Mouse (Mus musculus): ENCODE data around the gene Bcl2l13. TPM values are rescaled to one million over a fixed set of nuclear protein-coding genes. Genes with fewer than 3 reads are reported as not detected.
A peak's percentile ranks its signal among the peaks of the same experiment; 100 is the strongest.
"Not testable (repeated sequence)": the region's sequence is repeated elsewhere in the genome, so short reads cannot be mapped to it uniquely, and the experiment has no call there.

The Bcl2l13 gene
- 14.5 to 17.4 TPM (median 16.4 TPM) in 3 replicates for total RNA-seq (2017)

- peak; percentile 87 for ATAC-seq (replicated peaks; ENCODE audit: insufficient number of reproducible peaks, low FRiP score, low TSS enrichment, poor library complexity, severe bottlenecking)
Observed at GRCm38 (mm10) chr6:120835474-120836374, at the start of gene Bcl2l13. TSS of gene Bcl2l13 (plus strand) at chr6:120836212.

GRCm38 (mm10) chr6:120788068-120788607, 47.9 kb upstream of the Bcl2l13 start:
- ATAC-seq (replicated peaks; ENCODE audit: insufficient number of reproducible peaks, low FRiP score, low TSS enrichment, poor library complexity, severe bottlenecking) = peak; percentile 41; the same call in 1 of the 2 replicates

GRCm38 (mm10) chr6:120788904-120789303, 47.1 kb upstream of the Bcl2l13 start:
- ATAC-seq (replicated peaks; ENCODE audit: insufficient number of reproducible peaks, low FRiP score, low TSS enrichment, poor library complexity, severe bottlenecking) = no peak

GRCm38 (mm10) chr6:120790153-120790552, 45.9 kb upstream of the Bcl2l13 start:
- no peak for ATAC-seq (replicated peaks; ENCODE audit: insufficient number of reproducible peaks, low FRiP score, low TSS enrichment, poor library complexity, severe bottlenecking)

GRCm38 (mm10) chr6:120790717-120791116, 45.3 kb upstream of the Bcl2l13 start:
- ATAC-seq (replicated peaks; ENCODE audit: insufficient number of reproducible peaks, low FRiP score, low TSS enrichment, poor library complexity, severe bottlenecking) = no peak

GRCm38 (mm10) chr6:120792947-120793346, 43.1 kb upstream of the Bcl2l13 start:
- no peak for ATAC-seq (replicated peaks; ENCODE audit: insufficient number of reproducible peaks, low FRiP score, low TSS enrichment, poor library complexity, severe bottlenecking)

- no peak for ATAC-seq (replicated peaks; ENCODE audit: insufficient number of reproducible peaks, low FRiP score, low TSS enrichment, poor library complexity, severe bottlenecking)
Observed at GRCm38 (mm10) chr6:120795422-120796086, 40.5 kb upstream of the Bcl2l13 start.

- ATAC-seq (replicated peaks; ENCODE audit: insufficient number of reproducible peaks, low FRiP score, low TSS enrichment, poor library complexity, severe bottlenecking) = no peak
Observed at GRCm38 (mm10) chr6:120796111-120796510, 39.9 kb upstream of the Bcl2l13 start.

- no peak for ATAC-seq (replicated peaks; ENCODE audit: insufficient number of reproducible peaks, low FRiP score, low TSS enrichment, poor library complexity, severe bottlenecking)
Observed at GRCm38 (mm10) chr6:120798019-120798418, 38.0 kb upstream of the Bcl2l13 start.

GRCm38 (mm10) chr6:120798905-120799304, 37.1 kb upstream of the Bcl2l13 start:
- ATAC-seq (replicated peaks; ENCODE audit: insufficient number of reproducible peaks, low FRiP score, low TSS enrichment, poor library complexity, severe bottlenecking) = no peak

GRCm38 (mm10) chr6:120799581-120800041, 36.4 kb upstream of the Bcl2l13 start:
- no peak for ATAC-seq (replicated peaks; ENCODE audit: insufficient number of reproducible peaks, low FRiP score, low TSS enrichment, poor library complexity, severe bottlenecking)

GRCm38 (mm10) chr6:120806999-120807737, 28.8 kb upstream of the Bcl2l13 start:
- ATAC-seq (replicated peaks; ENCODE audit: insufficient number of reproducible peaks, low FRiP score, low TSS enrichment, poor library complexity, severe bottlenecking) = no peak

- no peak for ATAC-seq (replicated peaks; ENCODE audit: insufficient number of reproducible peaks, low FRiP score, low TSS enrichment, poor library complexity, severe bottlenecking)
Observed at GRCm38 (mm10) chr6:120807738-120808081, 28.3 kb upstream of the Bcl2l13 start.

GRCm38 (mm10) chr6:120811999-120812398, 24.0 kb upstream of the Bcl2l13 start:
- not testable (repeated sequence) for ATAC-seq (replicated peaks; ENCODE audit: insufficient number of reproducible peaks, low FRiP score, low TSS enrichment, poor library complexity, severe bottlenecking)

- ATAC-seq (replicated peaks; ENCODE audit: insufficient number of reproducible peaks, low FRiP score, low TSS enrichment, poor library complexity, severe bottlenecking) = no peak
Observed at GRCm38 (mm10) chr6:120819294-120819693, 16.7 kb upstream of the Bcl2l13 start.

GRCm38 (mm10) chr6:120820144-120820543, 15.9 kb upstream of the Bcl2l13 start:
- ATAC-seq (replicated peaks; ENCODE audit: insufficient number of reproducible peaks, low FRiP score, low TSS enrichment, poor library complexity, severe bottlenecking) = no peak

- ATAC-seq (replicated peaks; ENCODE audit: insufficient number of reproducible peaks, low FRiP score, low TSS enrichment, poor library complexity, severe bottlenecking) = no peak
Observed at GRCm38 (mm10) chr6:120820941-120821340, 15.1 kb upstream of the Bcl2l13 start.

- ATAC-seq (replicated peaks; ENCODE audit: insufficient number of reproducible peaks, low FRiP score, low TSS enrichment, poor library complexity, severe bottlenecking) = no peak
Observed at GRCm38 (mm10) chr6:120821715-120822114, 14.3 kb upstream of the Bcl2l13 start.
